Mouse (Mus musculus) hindbrain, embryonic 15.5 days (tissue): ENCODE data around the gene Vmn1r210. TPM values are rescaled to one million over a fixed set of nuclear protein-coding genes. Genes with fewer than 3 reads are reported as not detected.

Experiments used
- polyA plus RNA-seq: library from polyadenylated mRNA; unstranded; fragments of >200 nt; fragmentation: Nextera tagmentation; extraction: Ambion mirVana; gene quantifications from 2 replicates; pipeline ENCODE4 v1.2.1, GENCODE M21; 2015

The Vmn1r210 gene
- polyA plus RNA-seq, 1 experiment from 2014 or later: not detected

Other genes with a start within 250 kb of the Vmn1r210 start
- gene Vmn1r205, start 238.3 kb downstream of the Vmn1r210 start, polyA plus RNA-seq: not detected in 2 replicates
- not detected in 2 replicates for gene Vmn1r206, start 207.1 kb downstream of the Vmn1r210 start, polyA plus RNA-seq
- not detected in 2 replicates for gene Vmn1r207-ps, start 101.7 kb downstream of the Vmn1r210 start, polyA plus RNA-seq
- gene Vmn1r208, start 53.9 kb downstream of the Vmn1r210 start, polyA plus RNA-seq: not detected in 2 replicates
- not detected in 2 replicates for gene Vmn1r209, start 21.7 kb downstream of the Vmn1r210 start, polyA plus RNA-seq
- not detected in 2 replicates for gene Vmn1r211, start 26.2 kb upstream of the Vmn1r210 start, polyA plus RNA-seq
- not detected in 2 replicates for gene Vmn1r212, start 52.9 kb upstream of the Vmn1r210 start, polyA plus RNA-seq
- not detected in 2 replicates for gene Vmn1r213, start 176.3 kb upstream of the Vmn1r210 start, polyA plus RNA-seq
- gene Vmn1r214, start 199.1 kb upstream of the Vmn1r210 start, polyA plus RNA-seq: not detected in 2 replicates
- gene Vmn1r215, start 236.7 kb upstream of the Vmn1r210 start, polyA plus RNA-seq: not detected in 2 replicates